Mouse (Mus musculus): ENCODE data around the gene BC030867.

The BC030867 gene

GRCm38 (mm10) chr11:102248630-102249230 is at the start of gene BC030867:
BC030867 (plus strand) TSS chr11:102248882.
- TF ChIP-seq GATA4 (IDR thresholded peaks at IDR 0.05; ENCODE audit: insufficient replicate concordance, low read length) = no peak

- no peak for TF ChIP-seq GATA4 (IDR thresholded peaks at IDR 0.05; ENCODE audit: insufficient replicate concordance, low read length)
Observed at GRCm38 (mm10) chr11:102199856-102200255, 48.8 kb upstream of the BC030867 start.

- no peak for TF ChIP-seq GATA4 (IDR thresholded peaks at IDR 0.05; ENCODE audit: insufficient replicate concordance, low read length)
Observed at GRCm38 (mm10) chr11:102201408-102201821, 47.3 kb upstream of the BC030867 start.

GRCm38 (mm10) chr11:102206481-102206880 is 42.2 kb upstream of the BC030867 start:
- no peak for TF ChIP-seq GATA4 (IDR thresholded peaks at IDR 0.05; ENCODE audit: insufficient replicate concordance, low read length)

GRCm38 (mm10) chr11:102207825-102208777 is 40.6 kb upstream of the BC030867 start:
- no peak for TF ChIP-seq GATA4 (IDR thresholded peaks at IDR 0.05; ENCODE audit: insufficient replicate concordance, low read length)

GRCm38 (mm10) chr11:102208846-102209245 is 39.8 kb upstream of the BC030867 start:
- no peak for TF ChIP-seq GATA4 (IDR thresholded peaks at IDR 0.05; ENCODE audit: insufficient replicate concordance, low read length)

GRCm38 (mm10) chr11:102209742-102210141 is 38.9 kb upstream of the BC030867 start:
- no peak for TF ChIP-seq GATA4 (IDR thresholded peaks at IDR 0.05; ENCODE audit: insufficient replicate concordance, low read length)

- no peak for TF ChIP-seq GATA4 (IDR thresholded peaks at IDR 0.05; ENCODE audit: insufficient replicate concordance, low read length)
Observed at GRCm38 (mm10) chr11:102210185-102210584, 38.5 kb upstream of the BC030867 start.

- TF ChIP-seq GATA4 (IDR thresholded peaks at IDR 0.05; ENCODE audit: insufficient replicate concordance, low read length) = no peak
Observed at GRCm38 (mm10) chr11:102211011-102211410, 37.7 kb upstream of the BC030867 start.

GRCm38 (mm10) chr11:102211936-102212341 is 36.7 kb upstream of the BC030867 start:
- TF ChIP-seq GATA4 (IDR thresholded peaks at IDR 0.05; ENCODE audit: insufficient replicate concordance, low read length) = no peak

GRCm38 (mm10) chr11:102214430-102215156 is 34.1 kb upstream of the BC030867 start:
- no peak for TF ChIP-seq GATA4 (IDR thresholded peaks at IDR 0.05; ENCODE audit: insufficient replicate concordance, low read length)

- TF ChIP-seq GATA4 (IDR thresholded peaks at IDR 0.05; ENCODE audit: insufficient replicate concordance, low read length) = no peak
Observed at GRCm38 (mm10) chr11:102215511-102215910, 33.2 kb upstream of the BC030867 start.

- TF ChIP-seq GATA4 (IDR thresholded peaks at IDR 0.05; ENCODE audit: insufficient replicate concordance, low read length) = no peak
Observed at GRCm38 (mm10) chr11:102216056-102216885, 32.4 kb upstream of the BC030867 start.

- TF ChIP-seq GATA4 (IDR thresholded peaks at IDR 0.05; ENCODE audit: insufficient replicate concordance, low read length) = no peak
Observed at GRCm38 (mm10) chr11:102216886-102217240, 31.8 kb upstream of the BC030867 start.

- TF ChIP-seq GATA4 (IDR thresholded peaks at IDR 0.05; ENCODE audit: insufficient replicate concordance, low read length) = no peak
Observed at GRCm38 (mm10) chr11:102217396-102217795, 31.3 kb upstream of the BC030867 start.

Data from liver, adult (tissue).